ENCODE assay signal across 8 mouse cellular contexts in genomic region chr6:124375435-124375884, GRCm38 (mm10). TPM values are rescaled to one million over a fixed set of nuclear protein-coding genes. Genes with fewer than 3 reads are reported as not detected.
DNase-seq lines count a peak whose midpoint lies in the region; ATAC-seq and TF ChIP-seq lines count a peak whose summit lies in the region.

No protein-coding gene starts in this region.

- intact Hi-C loops in left cerebral cortex, adult 2 months (cut with DNase I) = loop anchor here (5.0 to 10.0 kb wide), 2 partner anchors 1038 to 1481 kb away; no protein-coding TSS in a partner anchor

- no peak overlapping the region for H3K4me3 ChIP-seq in left cerebral cortex, adult 2 months

- TF ChIP-seq CTCF in left cerebral cortex, adult 2 months (IDR thresholded peaks at IDR 0.05) = no peak

- peak; percentile 78 for DNase-seq in CD4-positive, CD25-positive, alpha-beta regulatory T cell, adult 2 months (ENCODE audit: low read depth, low spot score)
- peak; percentile 75 for DNase-seq in c-Kit-positive CD71-negative TER-119-negative erythroid progenitor cells, embryonic 14.5 days (ENCODE audit: low read depth)
- DNase-seq in kidney, postnatal 25 days = peak; percentile 23 to 40
- DNase-seq in left cerebral cortex, adult 8-10 months (ENCODE audit: low spot score in 2 of 2) = no peak
- no peak for DNase-seq in left cerebral cortex, adult 2 months (ENCODE audit: extremely low spot score in 1 of 2, low spot score in 2 of 2)
- no peak for DNase-seq in frontal cortex, postnatal 14 days (ENCODE audit: low spot score in 2 of 2)
- DNase-seq in cerebellum, adult 11-12 months = no peak

- ATAC-seq in neutrophil, adult 5-6 weeks (ENCODE audit: extremely low read depth, insufficient number of reproducible peaks, low FRiP score, poor library complexity, severe bottlenecking) = peak; percentile 65

- no peak overlapping the region for H3K27ac ChIP-seq in left cerebral cortex, adult 2 months

RNA-seq across cellular contexts. Expression of gene Pex5, which starts 39.4 kb away (rescaled TPM):
- 22.6 and 23.0 TPM in 2 replicates for total RNA-seq in neutrophil, adult 5-6 weeks (2017)
- total RNA-seq in left cerebral cortex, adult 8-10 months (2022) = 10 to 100 TPM; 53.0 to 56.3 (median 53.8) TPM
- 10 to 100 TPM; 65.7 to 65.9 TPM for total RNA-seq in left cerebral cortex, adult 2 months (2021)

Comparison
In these comparisons a context has a peak if more than half of its experiments do, and no peak if none do; other contexts are left out.
1. DNase-seq: peak in CD4-positive, CD25-positive, alpha-beta regulatory T cell, adult 2 months (single experiment), c-Kit-positive CD71-negative TER-119-negative erythroid progenitor cells, embryonic 14.5 days (single experiment) and kidney, postnatal 25 days (2 of 2); none in left cerebral cortex, adult 8-10 months (0 of 2), left cerebral cortex, adult 2 months (0 of 2), frontal cortex, postnatal 14 days (0 of 2) and cerebellum, adult 11-12 months (single experiment).